8 mouse cellular contexts compared by ENCODE assay signal in genomic region chr15:86112707-86113341, GRCm38 (mm10). TPM values are rescaled to one million over a fixed set of nuclear protein-coding genes. Genes with fewer than 3 reads are reported as not detected.
DNase-seq lines count a peak whose midpoint lies in the region; ATAC-seq lines count a peak whose summit lies in the region.

No protein-coding gene starts in this region.

- H3K4me3 ChIP-seq in hindbrain, embryonic 15.5 days: no peak overlapping the region

- peak overlapping the region; percentile 2; the same call in 1 of the 2 replicates for H3K4me2 ChIP-seq in hindbrain, embryonic 15.5 days

- no peaks in the 10 kb centered on the region for H3K36me3 ChIP-seq in hindbrain, embryonic 15.5 days

- peak overlapping the region; percentile 84 for H3K27ac ChIP-seq in hindbrain, embryonic 15.5 days (replicated peaks)

- no peaks in the 10 kb centered on the region for H3K9me3 ChIP-seq in hindbrain, embryonic 15.5 days

- peaks cover 66% of the 10 kb centered on the region for H3K4me1 ChIP-seq in hindbrain, embryonic 15.5 days (replicated peaks)

- DNase-seq in cerebellum, postnatal 4 days (ENCODE audit: low spot score in 2 of 2): no peak
- peak; percentile 73 for DNase-seq in 3T3-L1 (ENCODE audit: low read depth, low spot score)
- DNase-seq in cerebellum, postnatal 36 days: peak; percentile 61 to 63
- DNase-seq in retina, embryonic 14.5 days (ENCODE audit: low spot score): peak; percentile 76
- no peak for DNase-seq in thymus, postnatal 10 days (ENCODE audit: low spot score in 2 of 2)

- WGBS in hindbrain, embryonic 15.5 days: 9% methylated on average over 10 of the region's 10 CpGs

- H3K27me3 ChIP-seq in hindbrain, embryonic 15.5 days: no peaks in the 10 kb centered on the region

- H3K9ac ChIP-seq in hindbrain, embryonic 15.5 days: no peak overlapping the region

- ATAC-seq in cerebellum, adult (ENCODE audit: insufficient number of reproducible peaks, low FRiP score, low TSS enrichment): 0 out of 2 replicates have a peak, but pooled peaks have one; percentile 27
- peak; percentile 63 for ATAC-seq in hindbrain, embryonic 15.5 days (ENCODE audit: low FRiP score, low read depth)
- no peak for ATAC-seq in frontal cortex, adult (ENCODE audit: low TSS enrichment)

RNA-seq across cellular contexts. Expression of gene Gramd4, which starts 55.3 kb away (rescaled TPM):
- polyA plus RNA-seq in hindbrain, embryonic 15.5 days (2015; fragmentation: Nextera tagmentation; extraction: Ambion mirVana): 31.6 and 33.4 TPM in 2 replicates

Comparison
In these comparisons a context has a peak if more than half of its experiments do, and no peak if none do; other contexts are left out.
1. DNase-seq: peak in 3T3-L1 (single experiment), cerebellum, postnatal 36 days (2 of 2) and retina, embryonic 14.5 days (single experiment); none in cerebellum, postnatal 4 days (0 of 2) and thymus, postnatal 10 days (0 of 2).